Mouse (Mus musculus) E14TG2a.4 (cell line): ENCODE data around the gene 4932414N04Rik.

Source experiments
- H3K27me3 ChIP-seq: 2 replicates; pipeline ENCODE4 v1.6.1; 2014; ENCODE audit warnings: low read length, control low read depth; ENCODE audit not compliant: insufficient read depth
- H3K36me3 ChIP-seq: 2 replicates; pipeline ENCODE4 v1.6.1; 2014; ENCODE audit warnings: low read length, control low read depth; ENCODE audit not compliant: insufficient read depth
- H3K4me1 ChIP-seq: replicated peaks from 2 replicates; pipeline ENCODE4 v1.6.1; 2014; ENCODE audit warnings: low read depth, low read length, control low read depth
- H3K4me3 ChIP-seq: replicated peaks from 2 replicates; pipeline ENCODE4 v1.5.1; 2014; ENCODE audit warnings: mild to moderate bottlenecking, low read length
- H3K9me3 ChIP-seq: 2 replicates; pipeline ENCODE4 v1.6.1; 2014; ENCODE audit warnings: low read length, control low read depth
- CTCF ChIP-seq: conservative IDR thresholded peaks from 2 replicates; pipeline ENCODE4 v1.5.1; 2014; ENCODE audit warnings: low read length
- NANOG ChIP-seq: IDR thresholded peaks from 2 replicates; pipeline ENCODE4 v1.6.1; 2014; ENCODE audit warnings: borderline replicate concordance, low read length, mixed read lengths
- POU5F1 ChIP-seq: IDR thresholded peaks from 2 replicates; pipeline ENCODE4 v1.6.1; 2014; ENCODE audit warnings: low read length, borderline replicate concordance

The 4932414N04Rik gene

DNA sequence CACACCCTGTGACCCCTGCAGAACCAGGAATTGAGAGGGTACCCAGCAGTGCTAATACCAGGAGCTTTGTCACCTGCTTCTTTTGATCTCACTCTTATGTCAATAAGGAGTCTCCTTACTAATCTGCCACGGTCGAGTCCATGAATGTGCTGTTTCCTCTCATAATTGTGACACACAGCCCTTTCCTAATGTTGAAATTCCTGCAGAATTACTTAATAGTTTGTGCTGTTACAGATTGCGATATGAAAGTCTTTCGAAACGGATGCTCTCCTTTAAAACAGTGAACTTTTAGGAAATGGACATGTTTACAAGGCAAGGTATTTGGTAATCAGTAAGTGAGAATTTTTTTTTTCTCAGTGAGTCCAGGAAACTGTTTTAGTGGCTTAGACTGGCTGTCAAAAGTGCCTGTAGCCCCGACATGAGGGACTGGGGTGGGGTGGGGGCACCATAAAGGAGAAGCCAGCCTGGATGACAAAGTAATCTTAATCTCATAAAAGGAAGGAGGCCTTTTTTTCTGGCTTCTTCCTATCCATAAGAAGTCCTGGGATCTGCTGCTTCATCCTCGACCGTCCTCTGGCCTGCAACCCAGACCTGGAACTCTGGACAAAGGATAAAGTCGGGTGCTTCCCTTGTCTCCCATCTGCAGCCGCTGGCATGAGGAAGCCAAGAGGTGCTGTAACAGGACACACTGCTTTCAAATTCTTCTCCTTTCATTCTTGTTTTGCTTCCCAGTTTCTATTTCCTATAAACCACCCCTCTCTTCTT is 139.9 kb downstream of the 4932414N04Rik start:
- Histone ChIP-seq H3K4me3 (no peak overlapping the region), H3K4me1 (no peaks in the 10 kb centered on the region), H3K36me3 (no peaks in the 10 kb centered on the region), H3K9me3 (no peaks in the 10 kb centered on the region), H3K27me3 (no peaks in the 10 kb centered on the region; the same call in 1 of the 2 replicates)
- no peak for TF ChIP-seq POU5F1
- no peak for TF ChIP-seq CTCF
- TF ChIP-seq NANOG: no peak

GRCm38 (mm10) chr2:68797106-68797505 is 140.8 kb downstream of the 4932414N04Rik start:
- no peak for TF ChIP-seq CTCF
- no peak for TF ChIP-seq POU5F1
- no peak for TF ChIP-seq NANOG
- Histone ChIP-seq H3K36me3 (no peaks in the 10 kb centered on the region), H3K27me3 (no peaks in the 10 kb centered on the region; the same call in 1 of the 2 replicates)

More at GRCm38 (mm10) chr2:68797106-68797505, 140.8 kb downstream of the 4932414N04Rik start:
- H3K9me3 ChIP-seq: no peaks in the 10 kb centered on the region
- H3K4me3 ChIP-seq: no peak overlapping the region
- H3K4me1 ChIP-seq: no peaks in the 10 kb centered on the region
